Mouse (Mus musculus): ENCODE measurements around the gene A730071L15Rik. TPM values are rescaled to one million over a fixed set of nuclear protein-coding genes. Genes with fewer than 3 reads are reported as not detected.

A730071L15Rik gene
- polyA plus RNA-seq, 1 experiment from 2014 or later, result 0.79 TPM

- Histone ChIP-seq H3K9me3 (replicated peaks) (no peaks in the 10 kb centered on the region), H3K36me3 (ENCODE audit: poor library complexity, severe bottlenecking) (peaks cover 16% of the 10 kb centered on the region), H3K27ac (no peak overlapping the region), H3K4me1 (peaks cover 28% of the 10 kb centered on the region), H3K9ac (no peak overlapping the region), H3K4me3 (no peak overlapping the region), H3K27me3 (no peaks in the 10 kb centered on the region), H3K4me2 (no peak overlapping the region)
- peak; percentile 48; the same call in 1 of the 2 replicates for ATAC-seq
- WGBS, result 83% methylated on average over 3 of the region's 3 CpGs
These were observed 12.4 kb upstream of the A730071L15Rik start for GRCm38 (mm10) chr11:6187399-6187798.

DNA sequence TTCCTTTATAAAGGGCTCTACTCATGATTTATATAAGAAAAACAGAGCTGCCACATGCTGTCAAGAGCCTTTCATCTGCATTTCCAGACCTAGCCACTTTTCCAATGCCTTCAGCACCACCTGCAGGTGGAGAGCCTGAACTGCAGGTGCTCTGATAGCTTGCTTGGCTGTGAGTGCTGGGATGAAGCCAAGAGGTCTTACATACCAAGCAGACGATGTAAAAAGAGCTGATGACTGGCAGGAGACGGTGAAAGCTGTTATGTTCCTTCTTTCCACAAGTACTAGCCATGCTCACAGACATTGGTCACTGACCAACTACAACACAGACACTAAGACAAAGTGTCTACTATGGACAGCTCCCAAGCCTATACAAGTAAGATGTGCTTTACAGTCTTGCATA lies 12.0 kb upstream of the A730071L15Rik start:
- Histone ChIP-seq H3K27me3 (no peaks in the 10 kb centered on the region), H3K9me3 (replicated peaks) (no peaks in the 10 kb centered on the region), H3K9ac (no peak overlapping the region), H3K4me1 (peaks cover 25% of the 10 kb centered on the region), H3K36me3 (ENCODE audit: poor library complexity, severe bottlenecking) (peaks cover 21% of the 10 kb centered on the region), H3K4me2 (no peak overlapping the region), H3K27ac (no peak overlapping the region), H3K4me3 (no peak overlapping the region)
- ATAC-seq, result peak; percentile 66
- 2% methylated on average over 2 of the region's 2 CpGs for WGBS

GRCm38 (mm10) chr11:6196780-6197179 lies 3.0 kb upstream of the A730071L15Rik start:
- H3K36me3 ChIP-seq (ENCODE audit: poor library complexity, severe bottlenecking), result peaks cover 18% of the 10 kb centered on the region
- H3K4me3 ChIP-seq, result no peak overlapping the region
- H3K27me3 ChIP-seq, result no peaks in the 10 kb centered on the region
- peaks cover 28% of the 10 kb centered on the region for H3K4me1 ChIP-seq
- no peak overlapping the region for H3K27ac ChIP-seq
- no peak overlapping the region for H3K9ac ChIP-seq
- 92% methylated on average over 8 of the region's 8 CpGs for WGBS
- no peak for ATAC-seq
- H3K4me2 ChIP-seq, result no peak overlapping the region
- no peaks in the 10 kb centered on the region for H3K9me3 ChIP-seq (replicated peaks)

- Histone ChIP-seq H3K27me3 (no peaks in the 10 kb centered on the region), H3K9ac (no peak overlapping the region), H3K4me3 (peak overlapping the region; percentile 100), H3K36me3 (ENCODE audit: poor library complexity, severe bottlenecking) (peaks cover 4% of the 10 kb centered on the region; the same call in 1 of the 2 replicates), H3K27ac (no peak overlapping the region), H3K4me1 (peaks cover 28% of the 10 kb centered on the region), H3K9me3 (replicated peaks) (no peaks in the 10 kb centered on the region), H3K4me2 (peak overlapping the region; percentile 98)
- no peak for ATAC-seq
- WGBS, result 93% methylated on average over 4 of the region's 4 CpGs
These were observed 1.4 kb upstream of the A730071L15Rik start for GRCm38 (mm10) chr11:6198449-6198848.

DNA sequence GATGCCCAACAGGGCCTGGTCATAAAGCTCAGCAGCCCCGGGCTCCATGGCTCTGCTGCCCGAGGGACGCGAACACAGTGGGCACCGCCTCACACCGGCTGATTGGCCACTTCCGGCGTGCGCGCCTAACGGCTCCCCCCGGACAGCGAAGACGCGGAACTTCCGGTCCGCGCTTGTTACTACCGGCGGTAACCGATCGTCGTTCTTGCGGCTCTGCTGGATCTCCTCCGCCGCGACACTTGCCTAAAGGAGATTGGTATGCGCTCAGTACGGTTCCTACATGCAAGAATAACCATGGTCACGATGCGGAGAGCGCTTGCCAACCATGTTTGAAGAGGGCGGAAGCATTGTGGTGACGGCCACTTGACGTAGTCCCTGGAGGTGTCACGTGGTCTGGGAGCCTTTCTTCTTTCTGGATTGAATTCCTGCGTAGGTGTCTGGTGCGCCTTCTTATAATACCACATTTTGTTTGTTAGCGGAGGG lies 299 bp downstream of the A730071L15Rik start, which contains the start of gene Nudcd3:
Gene Nudcd3, minus strand, starts transcription at position 329 of the 483 bp plus-strand sequence.
- peak within 1 kb of the TSS; percentile 100 for H3K4me3 ChIP-seq
- H3K9ac ChIP-seq, result peak within 1 kb of the TSS; percentile 96
- peak; percentile 97 for ATAC-seq

DNA sequence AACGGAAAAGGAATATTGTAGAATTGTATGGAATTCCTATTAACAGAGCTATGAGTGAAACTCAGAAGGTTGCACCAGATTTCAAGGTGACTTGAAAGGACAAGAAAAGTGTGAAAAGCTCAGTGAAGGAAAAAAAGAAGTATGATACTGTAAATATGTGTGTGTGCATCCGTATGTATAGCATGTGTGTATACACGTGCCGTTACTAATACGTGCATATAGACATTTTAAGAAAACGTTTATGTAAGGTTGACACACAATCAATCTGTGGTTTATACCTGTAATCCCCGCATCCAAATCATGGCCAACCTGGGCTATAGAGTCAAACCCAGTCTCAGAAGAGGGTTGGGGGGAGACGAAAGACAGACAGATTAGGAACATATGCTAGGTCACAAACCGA lies 741 bp downstream of the A730071L15Rik start:
- H3K4me1 ChIP-seq, result peaks cover 28% of the 10 kb centered on the region
- WGBS, result 24% methylated on average over 9 of the region's 9 CpGs
- peak overlapping the region; percentile 96 for H3K9ac ChIP-seq
- no peaks in the 10 kb centered on the region; the same call in 1 of the 2 replicates for H3K9me3 ChIP-seq (replicated peaks)
- H3K27me3 ChIP-seq, result no peaks in the 10 kb centered on the region
- ATAC-seq, result peak; percentile 33
- H3K4me3 ChIP-seq, result peak overlapping the region; percentile 100
- H3K36me3 ChIP-seq (ENCODE audit: poor library complexity, severe bottlenecking), result peaks cover 4% of the 10 kb centered on the region; the same call in 1 of the 2 replicates
- H3K4me2 ChIP-seq, result peak overlapping the region; percentile 98
- H3K27ac ChIP-seq, result peak overlapping the region; percentile 96

More for the DNA sequence above, 299 bp downstream of the A730071L15Rik start, which contains the start of gene Nudcd3:
- H3K27me3 ChIP-seq, result no peaks in the 10 kb centered on the region
- no peaks in the 10 kb centered on the region for H3K9me3 ChIP-seq (replicated peaks)
- H3K4me2 ChIP-seq, result peak within 1 kb of the TSS; percentile 98
- WGBS, result under 1% methylated on average over 39 of the region's 39 CpGs
- peaks cover 28% of the 10 kb centered on the region for H3K4me1 ChIP-seq
- peaks cover 4% of the 10 kb centered on the region; the same call in 1 of the 2 replicates for H3K36me3 ChIP-seq (ENCODE audit: poor library complexity, severe bottlenecking)
- peak within 1 kb of the TSS; percentile 96 for H3K27ac ChIP-seq

DNA sequence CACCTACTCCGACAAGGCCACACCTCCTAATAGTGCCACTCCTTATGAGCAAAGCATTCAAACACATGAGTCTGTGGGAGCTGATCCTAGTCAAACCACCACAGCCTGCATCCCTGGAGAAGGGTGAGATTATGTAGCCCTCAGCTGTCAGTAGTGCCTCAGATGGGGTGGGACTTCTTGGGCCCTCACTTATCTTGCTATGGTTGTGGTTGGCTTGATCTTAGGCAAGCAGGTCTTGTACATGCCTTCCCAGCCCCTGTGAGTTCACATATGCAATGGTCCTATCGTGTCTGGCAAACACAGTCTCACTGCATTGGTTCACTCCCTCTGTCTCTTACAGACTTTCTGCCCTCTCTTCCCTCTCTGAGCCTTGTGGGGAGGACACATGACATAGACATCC lies 7.3 kb downstream of the A730071L15Rik start:
- no peak for ATAC-seq
- WGBS, result 82% methylated on average over 2 of the region's 2 CpGs
- no peak overlapping the region for H3K4me3 ChIP-seq
- H3K9ac ChIP-seq, result no peak overlapping the region
- H3K4me1 ChIP-seq, result no peaks in the 10 kb centered on the region
- no peaks in the 10 kb centered on the region for H3K36me3 ChIP-seq (ENCODE audit: poor library complexity, severe bottlenecking)
- no peak overlapping the region for H3K4me2 ChIP-seq
- no peaks in the 10 kb centered on the region for H3K27me3 ChIP-seq
- H3K27ac ChIP-seq, result no peak overlapping the region
- H3K9me3 ChIP-seq (replicated peaks), result no peaks in the 10 kb centered on the region; the same call in 1 of the 2 replicates

DNA sequence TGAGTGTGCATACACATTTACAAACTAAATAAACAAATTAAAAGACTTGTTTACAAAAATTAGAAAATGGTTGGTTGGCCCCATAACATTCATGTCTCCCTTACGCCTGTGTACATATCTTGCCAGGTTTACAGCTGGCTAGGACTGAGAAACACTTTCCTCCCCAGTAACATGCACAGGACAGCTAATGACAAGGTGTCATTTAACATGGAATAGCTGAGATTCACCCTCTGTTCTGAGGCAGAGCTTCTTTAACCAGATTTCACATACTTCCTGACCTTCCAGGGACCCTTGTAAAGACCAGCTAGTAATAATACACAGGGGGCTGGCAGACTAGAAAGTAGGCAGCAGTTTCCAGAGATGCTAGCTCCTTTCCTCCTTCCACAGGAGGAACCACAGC lies 8.3 kb downstream of the A730071L15Rik start:
- Histone ChIP-seq H3K4me2 (no peak overlapping the region), H3K9me3 (replicated peaks) (no peaks in the 10 kb centered on the region; the same call in 1 of the 2 replicates), H3K36me3 (ENCODE audit: poor library complexity, severe bottlenecking) (no peaks in the 10 kb centered on the region), H3K27ac (no peak overlapping the region), H3K27me3 (no peaks in the 10 kb centered on the region), H3K4me3 (no peak overlapping the region), H3K4me1 (no peaks in the 10 kb centered on the region), H3K9ac (no peak overlapping the region)
- no peak for ATAC-seq
- 93% methylated on average over 1 of the region's 1 CpGs for WGBS

DNA sequence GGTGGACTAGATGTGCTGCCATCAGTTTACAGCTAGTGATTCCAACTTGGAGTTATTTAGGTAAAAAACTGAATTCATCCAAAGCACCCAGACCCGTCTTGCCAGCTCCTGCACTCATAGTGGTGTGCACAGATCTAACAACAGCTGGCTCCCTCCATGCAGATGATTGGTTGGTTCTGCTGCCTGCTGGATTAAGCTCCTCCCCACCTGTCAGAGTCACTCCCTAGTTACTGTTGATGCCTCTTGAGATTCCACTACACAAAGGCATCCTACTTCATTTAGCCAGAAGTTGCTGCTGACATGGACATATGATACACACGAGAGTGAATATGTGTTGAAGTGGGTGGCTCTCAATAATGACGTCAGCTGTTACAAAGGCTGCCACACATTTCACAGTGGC lies 17.0 kb downstream of the A730071L15Rik start:
- Histone ChIP-seq H3K9me3 (replicated peaks) (no peaks in the 10 kb centered on the region), H3K4me3 (no peak overlapping the region)
- 59% methylated on average over 3 of the region's 3 CpGs for WGBS

GRCm38 (mm10) chr11:6218189-6218896 lies 18.5 kb downstream of the A730071L15Rik start:
- Histone ChIP-seq H3K9me3 (replicated peaks) (no peaks in the 10 kb centered on the region), H3K36me3 (ENCODE audit: poor library complexity, severe bottlenecking) (no peaks in the 10 kb centered on the region), H3K4me3 (no peak overlapping the region), H3K9ac (no peak overlapping the region), H3K4me1 (no peaks in the 10 kb centered on the region), H3K27ac (no peak overlapping the region), H3K27me3 (no peaks in the 10 kb centered on the region), H3K4me2 (no peak overlapping the region)
- WGBS, result 83% methylated on average over 11 of the region's 11 CpGs
- no peak for ATAC-seq

More for the DNA sequence above, 17.0 kb downstream of the A730071L15Rik start:
- Histone ChIP-seq H3K4me2 (no peak overlapping the region), H3K27me3 (no peaks in the 10 kb centered on the region), H3K9ac (no peak overlapping the region), H3K27ac (no peak overlapping the region), H3K4me1 (no peaks in the 10 kb centered on the region), H3K36me3 (ENCODE audit: poor library complexity, severe bottlenecking) (no peaks in the 10 kb centered on the region)
- ATAC-seq, result no peak

- H3K4me2 ChIP-seq, result no peak overlapping the region
- no peak for ATAC-seq
- H3K9ac ChIP-seq, result no peak overlapping the region
- no peaks in the 10 kb centered on the region for H3K36me3 ChIP-seq (ENCODE audit: poor library complexity, severe bottlenecking)
- H3K9me3 ChIP-seq (replicated peaks), result no peaks in the 10 kb centered on the region
- H3K27me3 ChIP-seq, result no peaks in the 10 kb centered on the region
- H3K27ac ChIP-seq, result no peak overlapping the region
- 87% methylated on average over 6 of the region's 6 CpGs for WGBS
- no peaks in the 10 kb centered on the region for H3K4me1 ChIP-seq
- H3K4me3 ChIP-seq, result no peak overlapping the region
These were observed 20.1 kb downstream of the A730071L15Rik start for GRCm38 (mm10) chr11:6219967-6220366.

DNA sequence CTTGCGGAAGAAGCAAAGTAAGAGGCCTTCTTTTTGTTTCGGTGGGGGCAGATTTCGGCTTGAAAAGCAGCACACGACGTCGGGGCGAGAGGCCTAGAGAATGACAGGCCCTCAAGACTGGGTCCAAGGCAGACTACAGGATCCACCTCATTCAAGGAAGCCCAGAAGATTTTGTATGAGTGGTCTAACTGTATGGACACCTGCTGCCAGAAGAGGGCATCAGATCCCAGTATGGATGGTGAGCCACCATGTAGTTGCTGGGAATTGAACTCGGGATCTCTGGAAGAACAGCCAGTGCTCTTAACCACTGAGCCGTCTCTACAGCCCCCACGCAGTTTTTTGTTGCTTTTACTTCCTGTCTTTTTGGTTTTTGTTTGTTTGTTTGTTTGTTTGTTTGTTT lies 22.4 kb downstream of the A730071L15Rik start:
- 90% methylated on average over 10 of the region's 10 CpGs for WGBS
- H3K9me3 ChIP-seq (replicated peaks), result no peaks in the 10 kb centered on the region
- H3K27me3 ChIP-seq, result 0 out of 2 replicates have a peak, but pooled peaks cover 4% of the 10 kb centered on the region
- H3K36me3 ChIP-seq (ENCODE audit: poor library complexity, severe bottlenecking), result no peaks in the 10 kb centered on the region
- H3K27ac ChIP-seq, result no peak overlapping the region
- no peak overlapping the region for H3K4me2 ChIP-seq
- H3K9ac ChIP-seq, result no peak overlapping the region
- ATAC-seq, result no peak
- H3K4me3 ChIP-seq, result no peak overlapping the region
- no peaks in the 10 kb centered on the region for H3K4me1 ChIP-seq
